Mouse (Mus musculus): ENCODE measurements at regions not wholly inside any gene's neighbourhood (a gene's known extent, or its start where the extent isn't known, plus 50 kb on each side); places are given as distances from the start of the nearest gene placed in this dataset.

DNA sequence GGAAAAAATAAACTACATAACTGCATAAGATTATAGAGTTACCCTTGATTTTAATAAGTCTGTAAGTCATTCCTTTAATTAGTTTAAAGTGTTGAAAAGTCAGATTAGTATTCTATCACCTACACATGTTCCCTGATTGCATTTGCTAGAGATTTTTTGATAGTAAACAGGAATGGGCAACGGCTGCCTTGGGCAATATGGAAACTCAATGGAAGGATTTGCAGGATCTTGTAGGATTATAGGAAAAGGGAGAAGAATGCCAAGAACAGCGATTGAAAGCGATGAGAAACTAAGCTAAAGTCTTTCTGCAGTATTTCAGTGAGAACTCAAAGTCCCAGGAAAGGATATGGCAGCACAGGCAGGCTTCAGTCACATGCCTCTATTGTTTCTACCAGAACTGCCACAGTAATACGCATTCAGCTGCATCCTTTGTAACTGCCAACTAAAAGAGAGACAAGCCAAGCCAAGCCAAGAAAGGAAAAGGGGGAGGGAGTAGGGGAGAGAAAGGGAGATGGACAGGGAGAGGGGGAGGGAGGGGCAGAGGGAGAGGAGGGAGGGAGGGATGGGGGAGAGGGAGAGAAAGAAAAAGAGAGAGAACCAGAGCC, 340.3 kb downstream of the Kif16b start:
- no peak for DNase-seq (ENCODE audit: low spot score)

DNA sequence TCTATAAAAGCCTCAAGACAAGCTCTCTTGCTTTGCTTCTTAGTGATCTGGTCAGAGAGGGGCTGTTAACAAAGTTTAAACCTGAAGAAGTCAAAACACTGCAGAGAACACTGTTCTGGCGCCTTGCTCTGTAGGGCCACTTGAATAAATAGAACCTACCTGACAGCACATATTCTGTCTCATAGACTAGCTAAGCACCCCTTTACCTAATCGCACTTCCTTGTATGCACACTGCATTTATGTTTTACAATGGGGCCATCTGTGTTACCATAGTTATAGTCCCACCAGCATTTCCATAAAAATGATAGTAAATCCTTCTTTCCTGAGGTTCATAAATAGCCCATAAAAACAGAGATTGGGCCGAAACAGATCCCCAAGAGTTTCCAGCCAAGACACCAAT, 340.9 kb downstream of the Kif16b start:
- no peak for DNase-seq (ENCODE audit: low spot score)

DNA sequence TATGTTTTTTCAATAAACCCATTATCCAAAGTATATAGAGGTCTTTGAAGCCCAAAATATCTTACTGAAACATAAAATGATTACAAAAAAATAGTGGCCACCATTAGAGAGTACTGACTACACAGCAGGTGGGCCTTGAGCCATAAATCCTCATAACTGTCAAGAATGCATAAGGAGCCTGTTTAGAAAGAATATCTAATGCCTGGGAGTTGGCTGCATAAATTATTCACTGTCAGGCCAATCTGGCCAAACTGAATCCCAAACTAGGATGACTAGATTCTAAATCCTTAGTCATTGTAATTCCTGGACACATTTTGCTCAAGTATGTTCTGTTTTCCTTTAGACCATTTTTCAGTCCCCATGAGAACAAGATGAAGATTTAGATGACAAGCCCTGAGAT, 341.4 kb downstream of the Kif16b start:
- no peak for DNase-seq (ENCODE audit: low spot score)

DNA sequence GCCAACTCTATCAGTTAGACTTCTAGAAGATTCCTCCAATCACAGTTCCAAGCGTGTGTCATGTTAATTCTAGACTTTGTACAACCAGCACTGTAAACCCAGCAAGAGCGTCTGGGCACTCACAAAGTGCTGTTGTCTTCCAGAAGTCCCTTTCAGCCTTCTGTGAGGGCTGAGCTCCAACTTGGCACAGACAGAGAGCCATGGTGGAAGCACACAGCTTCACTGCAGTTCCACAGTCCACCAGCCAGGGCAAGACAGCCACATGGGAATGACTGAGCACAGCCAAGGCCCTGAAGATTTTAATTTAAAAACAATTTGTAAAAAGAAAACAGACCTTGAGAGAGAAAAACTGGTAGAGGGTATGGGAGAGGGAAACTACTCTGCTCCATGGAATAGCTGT, 346.5 kb downstream of the Kif16b start:
- DNase-seq (ENCODE audit: low spot score), result peak; percentile 32

DNA sequence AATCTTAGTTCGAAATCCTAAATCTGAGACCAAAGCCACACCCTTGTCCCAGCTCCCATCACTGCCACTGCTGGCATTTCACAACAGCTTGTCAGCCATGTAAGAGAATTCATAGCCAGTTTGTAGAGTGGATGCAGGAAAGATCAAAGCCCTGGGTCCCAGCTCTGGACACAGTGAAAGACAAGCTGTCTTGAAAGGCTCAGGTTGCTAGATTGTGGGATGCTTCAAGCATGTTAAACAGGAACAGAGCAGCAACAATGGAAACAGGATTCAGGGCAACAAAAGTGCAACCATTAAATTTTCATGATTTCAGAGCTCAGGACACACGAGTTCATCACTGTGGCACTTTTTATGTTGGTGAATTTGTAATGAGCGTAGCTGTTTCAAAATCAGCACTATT, 349.6 kb downstream of the Kif16b start:
- no peak for DNase-seq (ENCODE audit: low spot score)

DNA sequence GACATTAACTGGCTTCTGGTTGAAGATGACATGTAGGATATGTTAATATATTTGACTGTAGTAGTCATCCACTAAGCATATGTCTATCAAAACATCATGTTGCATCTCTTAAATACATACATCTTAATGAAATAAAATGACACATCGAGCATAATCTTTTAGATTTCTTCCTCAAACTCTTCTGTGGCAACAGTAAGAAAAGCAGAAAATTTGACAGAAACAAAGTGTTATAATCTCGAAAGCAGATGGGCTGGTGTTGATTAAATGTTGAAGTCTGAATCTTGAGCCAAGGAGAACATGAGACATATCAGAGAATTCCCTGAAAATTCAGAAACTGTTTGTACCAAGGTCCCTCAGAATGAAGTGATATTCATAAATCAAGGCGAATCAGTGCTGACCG, 352.6 kb downstream of the Kif16b start:
- DNase-seq (ENCODE audit: low spot score), result no peak

DNA sequence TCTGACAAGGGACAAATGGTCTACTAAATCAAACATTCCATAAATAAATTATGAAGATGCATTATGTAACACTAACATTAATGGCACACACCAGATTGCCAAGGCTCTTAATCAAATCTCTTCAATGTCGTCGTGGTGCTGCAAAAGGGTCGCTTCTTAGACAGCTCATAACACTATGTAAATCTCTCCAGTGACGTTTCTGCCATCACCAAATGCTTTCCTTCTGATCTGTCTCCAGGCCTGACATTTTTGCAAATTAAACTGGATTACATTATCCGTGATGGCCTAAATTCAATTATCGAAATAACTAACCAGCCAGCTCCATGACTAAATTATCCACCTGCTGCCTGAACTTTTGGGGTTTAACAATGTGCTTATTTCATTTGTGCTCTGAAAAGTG, 356.4 kb downstream of the Kif16b start:
- DNase-seq (ENCODE audit: low spot score), result no peak

DNA sequence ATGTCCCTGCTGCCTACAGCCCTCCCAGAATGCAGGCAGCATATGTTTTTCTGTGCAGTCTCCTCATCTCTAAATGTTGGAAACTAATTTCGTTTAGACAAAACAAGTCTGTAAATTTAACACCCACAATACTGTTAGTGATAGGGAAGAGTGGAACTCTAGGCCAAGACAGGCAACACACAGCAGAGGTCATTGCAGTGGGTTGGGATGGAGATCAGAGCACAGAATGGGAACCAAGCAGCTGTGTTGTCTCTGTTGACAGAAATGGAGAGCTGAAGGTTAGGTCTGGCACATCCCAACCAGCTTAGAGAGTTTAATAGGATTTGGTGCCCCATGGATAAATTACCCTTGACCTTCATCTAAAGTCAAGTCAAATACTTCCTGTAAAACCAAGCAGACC, 361.4 kb downstream of the Kif16b start:
- no peak for DNase-seq (ENCODE audit: low spot score)

DNA sequence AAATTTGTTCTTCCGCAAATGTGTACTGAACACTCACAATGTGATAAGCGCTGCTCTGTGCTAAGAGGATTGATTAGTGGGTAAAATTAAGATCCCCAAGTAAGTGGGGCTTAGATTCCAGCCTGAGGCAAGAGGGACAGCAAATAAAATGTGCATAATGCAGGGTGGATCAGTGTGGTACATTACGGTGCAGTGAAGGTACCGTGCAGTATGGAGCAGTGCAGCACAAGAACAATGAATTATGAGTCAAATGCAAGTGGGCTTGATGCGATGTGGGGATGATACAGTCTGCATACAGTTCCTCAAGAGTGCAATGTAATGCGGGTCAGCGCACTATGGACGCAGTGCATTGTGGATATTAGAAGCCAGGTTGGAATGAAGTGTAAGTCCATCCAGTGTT, 367.8 kb downstream of the Kif16b start:
- no peak for DNase-seq (ENCODE audit: low spot score)

DNA sequence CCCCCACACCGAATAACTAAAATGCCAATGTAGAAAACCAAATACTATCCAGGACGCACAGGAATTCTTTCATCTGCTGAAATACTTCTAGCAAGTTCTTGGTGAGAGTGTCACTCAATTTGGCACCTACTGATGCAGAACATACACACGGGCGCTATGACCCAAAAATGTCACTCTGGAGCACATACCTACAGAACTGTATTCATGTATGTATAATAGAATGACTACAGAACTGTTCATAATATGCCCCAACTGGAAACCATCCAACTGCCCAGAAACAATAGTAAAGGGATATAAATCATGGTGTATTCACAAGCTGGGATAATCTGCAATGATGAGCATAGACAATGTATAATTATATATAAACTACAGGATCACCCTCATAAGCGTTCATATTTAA, 378.9 kb downstream of the Kif16b start:
- DNase-seq (ENCODE audit: low spot score), result no peak

DNA sequence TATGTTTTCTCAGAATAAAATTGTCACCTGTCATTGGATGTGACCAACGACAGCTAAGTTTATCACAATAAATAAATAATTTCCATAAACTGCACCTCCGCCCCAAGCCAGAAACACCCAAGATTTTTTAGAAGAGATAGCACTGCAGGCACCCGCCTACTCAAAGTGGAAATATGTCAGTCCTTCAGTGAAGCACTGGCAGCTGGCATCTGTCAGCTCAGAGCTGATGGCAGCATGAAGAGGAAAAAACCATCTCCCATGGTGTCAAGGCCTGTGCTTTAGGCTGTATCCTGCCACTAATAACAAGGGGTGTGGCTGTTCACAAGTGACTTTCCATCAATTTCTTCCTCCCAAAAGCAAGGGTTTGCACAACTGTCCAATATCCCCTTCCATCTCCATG, 383.6 kb downstream of the Kif16b start:
- DNase-seq (ENCODE audit: low spot score), result peak; percentile 33

DNA sequence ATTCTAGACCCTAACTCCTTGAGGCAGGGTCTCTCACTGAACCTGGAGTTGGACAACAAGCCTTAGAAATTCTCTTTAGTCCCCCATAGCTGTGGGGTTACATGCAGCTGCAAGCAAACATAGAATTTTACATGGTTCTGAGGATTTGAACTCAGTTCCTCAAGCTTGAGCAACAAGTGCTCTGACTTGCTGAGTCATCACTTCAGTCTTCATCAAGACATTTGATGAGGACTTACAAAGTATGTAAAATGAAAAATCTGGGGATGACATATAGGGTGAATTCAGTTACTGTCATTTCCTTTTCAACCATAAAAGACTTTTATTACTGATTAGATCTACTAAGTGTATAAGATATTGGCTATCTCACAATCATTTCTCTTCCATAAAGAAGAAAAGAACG, 396.1 kb downstream of the Kif16b start:
- DNase-seq (ENCODE audit: low spot score), result no peak
